Mouse (Mus musculus): ENCODE results near the gene Hoxa13.

Hoxa13 gene

DNA sequence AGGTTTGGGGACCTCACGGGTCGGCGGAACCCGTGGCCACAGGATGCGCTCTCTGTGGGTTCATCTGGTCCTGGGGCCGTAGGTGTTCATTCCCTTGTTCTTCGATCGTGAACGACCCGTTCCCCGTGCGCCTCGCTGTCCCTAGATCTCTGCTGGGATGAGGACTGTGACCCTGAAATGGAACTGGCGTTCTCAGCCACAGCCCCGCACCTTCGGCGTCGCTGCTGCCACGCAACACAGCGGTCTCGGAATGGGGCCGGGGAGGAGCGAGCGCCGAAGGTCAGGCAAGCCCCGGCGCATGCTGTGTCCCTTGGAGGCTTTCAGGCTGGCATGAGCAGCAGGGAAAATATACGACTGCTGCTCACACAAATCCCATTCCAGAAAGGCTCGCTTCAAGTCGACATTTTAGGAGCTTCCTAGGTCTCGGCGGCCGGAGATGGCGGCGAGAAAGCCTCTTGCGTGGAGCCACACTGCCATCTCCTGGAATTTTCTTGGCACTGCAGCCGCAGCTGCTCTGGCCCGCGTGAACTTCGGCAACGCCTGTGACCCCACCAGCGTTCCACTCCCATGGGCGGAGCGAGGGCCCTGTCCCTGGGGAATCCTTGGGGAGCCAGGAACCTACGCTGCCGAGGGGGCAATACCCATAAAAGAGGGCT is 39.2 kb downstream of the Hoxa13 start, which contains the start of gene Hoxa7:
Gene Hoxa7, minus strand, starts transcription at position 518 of the 656 bp plus-strand sequence.
- peak; percentile 80 for DNase-seq

- no peak for DNase-seq
Measured at GRCm38 (mm10) chr6:52220865-52221310, 39.8 kb downstream of the Hoxa13 start.

- no peak for DNase-seq
Measured at GRCm38 (mm10) chr6:52220003-52220864, 40.4 kb downstream of the Hoxa13 start.

GRCm38 (mm10) chr6:52219234-52219942 is 41.3 kb downstream of the Hoxa13 start:
- no peak for DNase-seq

DNA sequence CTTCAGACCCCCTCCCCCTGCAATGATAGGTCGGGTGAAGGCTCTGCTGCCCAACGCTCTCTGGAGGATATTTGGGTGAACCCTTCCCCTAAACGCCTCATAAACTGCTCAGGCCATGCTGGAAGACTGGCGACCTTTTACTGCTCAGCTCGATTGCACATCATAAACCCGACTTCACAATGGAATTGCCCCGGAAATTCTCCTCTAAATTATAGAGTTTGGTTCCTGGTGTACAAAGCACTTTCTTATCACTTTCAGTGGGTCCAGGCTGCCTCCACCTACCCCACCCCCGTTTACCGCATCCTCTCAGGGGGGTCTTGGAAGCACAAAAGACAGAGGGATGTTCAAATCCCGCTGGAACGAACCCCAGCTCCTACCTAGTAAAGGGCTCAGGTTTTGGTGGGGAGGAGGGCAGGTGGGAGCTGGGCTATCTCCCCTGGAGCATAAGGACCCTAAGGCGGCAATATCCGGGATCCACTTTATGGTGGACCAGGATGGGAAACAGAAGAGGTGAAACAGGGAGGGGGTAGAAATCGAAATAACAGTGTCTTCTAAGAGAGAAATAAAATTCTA is 42.0 kb downstream of the Hoxa13 start:
- no peak for DNase-seq

GRCm38 (mm10) chr6:52217895-52218642 is 42.6 kb downstream of the Hoxa13 start:
- DNase-seq: no peak

- no peak for DNase-seq
Measured at GRCm38 (mm10) chr6:52217459-52217768, 43.3 kb downstream of the Hoxa13 start.

- DNase-seq: no peak
Measured at GRCm38 (mm10) chr6:52216691-52217458, 43.8 kb downstream of the Hoxa13 start.

- no peak for DNase-seq
Measured at GRCm38 (mm10) chr6:52215771-52216535, 44.7 kb downstream of the Hoxa13 start.

GRCm38 (mm10) chr6:52215070-52215469 is 45.6 kb downstream of the Hoxa13 start:
- DNase-seq: no peak

DNA sequence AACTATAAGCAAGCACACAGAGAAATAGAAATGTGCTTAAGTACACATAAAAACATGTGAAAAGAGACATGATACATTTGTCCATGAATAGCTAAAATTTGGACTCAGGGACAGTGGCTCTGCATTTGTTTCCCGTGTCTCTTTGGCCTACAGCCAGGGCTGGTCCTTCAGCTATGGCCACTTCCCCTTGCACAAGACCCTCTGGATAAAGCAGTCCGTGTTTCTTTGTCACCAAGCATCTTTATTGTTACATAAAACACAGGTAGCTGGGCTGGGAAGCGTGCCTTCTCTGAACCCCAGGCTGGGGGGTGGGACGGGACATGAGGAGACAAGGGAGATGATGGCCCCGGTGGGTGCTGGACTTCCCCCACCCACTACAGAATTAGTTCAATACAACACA is 46.4 kb downstream of the Hoxa13 start:
- DNase-seq: no peak

DNA sequence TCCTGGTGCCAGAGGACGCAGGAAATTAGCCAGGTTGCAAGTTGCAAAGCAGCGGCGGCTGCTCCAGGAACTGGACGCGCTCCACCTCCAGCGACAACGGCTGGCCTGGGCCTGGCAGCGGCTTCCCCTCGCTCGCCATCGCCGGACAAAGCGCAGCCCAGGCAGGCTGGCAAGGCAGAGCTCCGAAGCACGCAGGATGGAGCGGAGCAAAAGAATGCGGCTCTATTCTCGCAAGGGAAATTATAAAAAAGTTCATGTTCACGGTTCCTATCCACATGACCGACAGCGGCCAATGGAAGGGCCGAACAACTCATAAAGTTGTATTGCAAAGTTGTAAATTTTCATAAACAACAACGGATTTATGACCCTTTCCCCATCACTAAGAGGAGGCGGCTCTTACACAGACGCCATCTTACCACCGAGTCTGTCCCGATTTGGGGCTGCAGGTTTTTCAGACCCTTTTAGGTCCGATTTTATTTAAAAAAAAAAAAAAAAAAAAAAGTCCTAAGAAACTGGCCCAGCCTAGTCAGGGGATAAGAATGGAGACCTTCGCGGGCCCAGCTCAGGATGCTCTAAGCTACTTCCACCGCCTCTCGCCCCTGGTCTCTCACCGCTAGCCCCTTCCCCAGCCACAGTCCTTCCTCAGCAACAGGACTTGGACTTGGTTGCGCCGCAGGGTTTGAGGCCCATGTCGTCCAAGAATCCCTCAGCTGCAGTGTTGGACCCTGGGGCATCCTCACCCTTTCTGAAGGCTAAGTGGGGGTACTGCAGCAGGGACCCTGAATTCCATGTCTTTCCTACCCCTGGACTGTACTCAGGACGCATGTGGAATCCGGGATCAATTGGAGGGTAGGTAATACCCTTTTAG is 47.3 kb downstream of the Hoxa13 start, which contains the start of the genes Hoxa3 and Gm28308:
Gene Hoxa3, minus strand, starts transcription at position 218 of the 868 bp plus-strand sequence.
Gene Gm28308, minus strand, starts transcription at position 221 of the 868 bp plus-strand sequence.
- DNase-seq: no peak

DNA sequence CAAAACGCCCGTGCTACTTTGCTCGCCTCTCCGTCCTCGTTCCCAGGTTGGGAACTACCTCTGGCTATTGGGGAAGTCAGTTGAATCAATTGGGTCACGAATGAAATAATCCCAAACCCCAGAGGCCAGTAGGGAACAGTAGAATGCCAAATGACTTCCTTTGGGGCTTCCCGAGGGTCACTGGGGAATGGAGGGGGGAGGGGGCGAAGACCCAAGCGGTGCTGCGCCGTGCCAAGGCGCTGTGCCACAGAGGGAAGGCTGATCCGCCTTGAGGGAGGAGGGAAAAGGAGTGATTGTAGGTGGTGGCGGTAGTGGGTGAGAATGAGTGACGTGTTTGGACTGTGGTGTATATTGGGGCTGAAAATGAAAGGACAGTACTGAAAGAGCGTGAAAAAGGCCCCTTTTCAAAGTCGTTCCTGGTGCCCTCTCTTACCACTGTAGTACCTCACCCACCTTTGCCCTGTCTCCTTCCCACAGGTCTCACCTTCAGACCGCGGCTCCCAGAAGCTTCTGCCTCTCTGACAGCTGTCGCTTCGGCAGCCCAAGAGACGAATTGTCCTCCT is 48.0 kb downstream of the Hoxa13 start:
- DNase-seq: no peak

GRCm38 (mm10) chr6:52211961-52212360 is 48.7 kb downstream of the Hoxa13 start:
- no peak for DNase-seq

DNA sequence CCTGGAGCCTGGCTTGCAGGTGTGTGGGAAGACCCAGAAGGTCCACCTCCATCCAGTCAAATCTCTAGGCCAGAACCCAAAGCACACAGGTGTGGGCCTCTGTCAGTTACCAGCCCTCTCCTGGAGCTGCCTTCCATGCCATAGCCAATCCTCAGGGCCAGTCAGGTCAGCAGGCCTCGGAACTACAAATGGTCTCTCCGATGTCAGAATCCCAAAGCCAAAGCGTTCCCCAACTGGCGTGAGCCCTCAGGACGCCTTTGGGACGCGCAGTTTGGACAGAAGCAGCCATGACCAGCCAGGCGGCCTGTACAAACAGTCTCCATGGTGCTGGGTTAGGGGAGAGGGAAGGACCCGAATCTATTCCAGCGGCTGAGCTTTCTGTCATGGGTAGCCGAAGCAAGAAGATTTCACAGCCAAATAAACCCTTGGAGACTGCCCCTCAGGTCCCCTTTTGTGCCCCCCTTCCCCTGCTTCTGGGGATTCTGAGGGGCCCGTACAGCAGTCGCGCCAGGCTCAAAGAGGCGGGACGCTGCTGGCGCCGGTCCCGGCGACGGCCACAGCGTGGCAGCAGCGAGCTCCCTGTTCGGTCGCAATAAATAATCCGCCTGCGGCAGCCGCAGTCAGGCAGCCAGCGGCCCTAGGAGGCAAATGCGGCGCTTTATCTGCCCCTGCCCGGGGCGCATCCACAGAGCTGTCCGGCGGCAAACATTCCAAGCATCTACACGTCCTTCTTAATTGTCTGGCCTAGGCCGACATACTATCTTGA is 49.3 kb downstream of the Hoxa13 start:
- peak; percentile 52 for DNase-seq

GRCm38 (mm10) chr6:52209685-52210046 is 51.0 kb downstream of the Hoxa13 start:
- DNase-seq: no peak

DNA sequence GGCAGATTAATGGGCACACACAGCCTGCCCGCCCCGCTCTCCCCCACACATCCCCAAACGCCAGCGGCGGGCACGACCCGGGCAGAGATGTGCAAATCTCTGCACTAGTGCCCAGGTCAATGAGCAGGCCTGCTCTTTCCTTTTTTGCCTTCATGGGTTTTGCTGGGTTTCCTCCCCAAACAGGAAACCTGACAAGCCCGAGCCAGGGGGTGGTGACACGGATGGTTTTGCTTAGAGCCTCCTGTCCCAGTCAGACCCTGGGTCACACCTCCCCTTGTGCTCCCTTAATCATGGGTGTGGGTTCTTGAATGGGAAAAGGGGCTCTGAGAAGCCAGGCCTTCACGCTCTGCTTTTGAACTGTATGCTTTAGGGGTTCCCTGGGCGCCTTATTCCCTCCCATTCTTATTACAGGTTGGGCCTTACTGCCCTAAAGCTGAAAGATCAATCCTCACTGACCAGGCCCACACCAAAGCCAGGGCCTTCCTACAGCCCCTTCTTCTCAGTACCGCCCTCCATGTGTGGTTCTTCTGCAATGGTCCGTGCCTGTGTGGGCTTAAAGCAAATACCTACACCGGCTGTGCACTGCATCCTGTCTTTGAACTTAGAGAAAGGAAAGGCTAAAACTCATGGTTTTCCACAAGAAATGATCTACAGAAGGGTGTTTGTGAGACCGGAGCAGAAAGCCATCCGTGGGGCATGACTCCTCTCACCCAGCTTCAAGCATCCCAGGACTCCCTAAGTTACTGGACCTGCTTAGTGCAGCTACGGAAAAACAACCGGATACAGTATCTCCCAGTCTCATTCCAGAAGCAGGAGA is 51.6 kb downstream of the Hoxa13 start:
- no peak for DNase-seq
